Mouse (Mus musculus): Measurements from ENCODE around the gene Vmn2r111. TPM values are rescaled to one million over a fixed set of nuclear protein-coding genes. Genes with fewer than 3 reads are reported as not detected.
"Not testable (repeated sequence)": the region's sequence is repeated elsewhere in the genome, so short reads cannot be mapped to it uniquely, and the experiment has no call there.

Gene Vmn2r111
- total RNA-seq (2017): 0.10 TPM in 1 of 3 replicates, not detected in the others

DNA sequence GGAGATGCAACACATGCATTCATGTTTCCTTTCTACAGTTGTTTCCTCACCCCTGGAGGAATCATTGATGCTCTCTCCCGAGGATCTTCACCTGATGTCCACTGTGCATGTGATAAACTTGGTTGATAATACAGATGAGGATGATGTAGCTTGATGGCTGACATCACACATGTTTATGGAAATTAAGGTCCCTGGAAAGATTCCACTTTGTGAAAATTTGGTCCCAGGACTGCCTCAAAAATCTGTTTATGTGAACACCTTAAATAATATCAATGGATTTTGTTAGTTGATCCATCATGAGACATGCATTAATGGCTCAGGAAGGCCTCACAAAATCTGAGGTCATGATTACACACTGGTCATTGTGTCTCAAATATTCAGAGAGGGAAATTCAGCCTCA lies at the start of gene Vmn2r111:
Vmn2r111 (minus strand) TSS at position 101 of the 400 bp plus-strand sequence.
- ATAC-seq (replicated peaks; ENCODE audit: insufficient number of reproducible peaks, low FRiP score, low TSS enrichment, poor library complexity, severe bottlenecking): not testable (repeated sequence)

DNA sequence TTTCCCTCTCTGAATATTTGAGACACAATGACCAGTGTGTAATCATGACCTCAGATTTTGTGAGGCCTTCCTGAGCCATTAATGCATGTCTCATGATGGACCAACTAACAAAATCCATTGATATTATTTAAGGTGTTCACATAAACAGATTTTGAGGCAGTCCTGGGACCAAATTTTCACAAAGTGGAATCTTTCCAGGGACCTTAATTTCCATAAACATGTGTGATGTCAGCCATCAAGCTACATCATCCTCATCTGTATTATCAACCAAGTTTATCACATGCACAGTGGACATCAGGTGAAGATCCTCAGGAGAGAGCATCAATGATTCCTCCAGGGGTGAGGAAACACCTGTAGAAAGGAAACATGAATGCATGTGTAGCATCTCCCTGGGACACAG lies 27.4 kb upstream of the Vmn2r111 start, which contains the start of gene Vmn2r112:
Vmn2r112 (plus strand) TSS at position 301 of the 400 bp plus-strand sequence.
- not testable (repeated sequence) for ATAC-seq (replicated peaks; ENCODE audit: insufficient number of reproducible peaks, low FRiP score, low TSS enrichment, poor library complexity, severe bottlenecking)

DNA sequence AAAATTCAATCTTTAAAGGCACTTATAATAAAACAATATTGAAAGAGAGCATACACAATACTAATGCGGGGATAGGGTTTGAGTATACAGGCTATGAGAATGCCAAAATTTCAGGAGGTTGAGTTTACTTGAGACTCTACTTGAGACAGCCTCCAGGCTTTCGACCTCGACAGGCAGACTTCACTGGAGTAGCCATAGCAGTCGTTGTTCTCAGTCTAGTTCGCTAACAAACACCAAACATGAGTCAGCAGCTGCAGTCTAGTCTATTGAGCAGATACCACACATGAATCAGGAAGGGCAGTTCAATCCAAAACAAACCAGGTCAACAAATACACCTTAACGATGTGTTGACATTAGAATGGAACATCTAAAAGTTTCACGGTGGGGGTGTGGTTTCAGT lies 52.8 kb downstream of the Vmn2r111 start:
- ATAC-seq (replicated peaks; ENCODE audit: insufficient number of reproducible peaks, low FRiP score, low TSS enrichment, poor library complexity, severe bottlenecking): not testable (repeated sequence)

DNA sequence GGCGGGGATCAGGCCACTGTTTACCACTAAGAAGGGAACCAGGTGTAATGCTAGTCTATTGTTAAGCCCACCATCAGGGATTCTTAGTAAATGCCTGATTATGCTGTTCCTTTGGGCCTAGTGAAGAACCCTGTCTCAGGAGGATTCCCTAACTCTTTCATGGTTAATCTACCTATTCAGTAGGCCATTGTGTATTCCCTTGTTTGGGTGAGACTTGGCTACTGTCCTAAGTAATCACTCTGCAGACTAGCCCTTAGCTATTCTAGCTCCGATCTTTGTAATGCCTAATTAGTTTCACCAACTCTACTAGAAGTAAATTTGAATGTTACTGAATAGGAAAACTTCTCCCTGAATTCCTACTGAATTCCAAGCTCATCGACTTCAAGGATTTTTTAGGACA lies 53.2 kb downstream of the Vmn2r111 start:
- not testable (repeated sequence) for ATAC-seq (replicated peaks; ENCODE audit: insufficient number of reproducible peaks, low FRiP score, low TSS enrichment, poor library complexity, severe bottlenecking)

DNA sequence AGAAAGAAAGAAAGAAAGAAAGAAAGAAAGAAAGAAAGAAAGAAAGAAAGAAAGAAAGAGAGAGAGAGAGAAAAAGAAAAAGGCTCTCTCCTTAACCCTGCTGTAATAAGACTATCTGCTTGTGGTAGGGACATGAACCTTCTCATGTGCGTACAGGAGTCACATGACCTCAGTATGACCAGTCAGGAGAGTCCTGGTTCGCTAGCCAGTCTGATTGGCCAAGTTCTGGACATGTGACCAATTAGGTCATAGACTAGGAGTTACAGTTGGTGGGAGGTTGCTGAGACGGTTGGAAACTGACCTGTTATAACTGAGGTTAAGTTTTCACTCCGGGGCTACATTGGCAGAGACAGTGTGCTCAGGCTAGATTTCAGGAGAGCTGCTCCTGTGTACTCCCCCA lies 76.2 kb downstream of the Vmn2r111 start:
- ATAC-seq (replicated peaks; ENCODE audit: insufficient number of reproducible peaks, low FRiP score, low TSS enrichment, poor library complexity, severe bottlenecking): no peak

Other genes with a start within 250 kb of the Vmn2r111 start
- 17.9 to 24.0 TPM (median 19.1 TPM) in 3 replicates for gene Zfp944, start 212.1 kb downstream of the Vmn2r111 start, total RNA-seq (2017)
- gene Zfp758, start 212.0 kb downstream of the Vmn2r111 start, total RNA-seq (2017): 24.0 to 41.6 TPM (median 26.1 TPM) in 3 replicates
- 3.7 to 8.1 TPM (median 5.2 TPM) in 3 replicates for gene Zfp946, start 149.3 kb downstream of the Vmn2r111 start, total RNA-seq (2017)
- not detected in 3 replicates for gene Vmn2r112, start 27.5 kb upstream of the Vmn2r111 start, total RNA-seq (2017)

Measured in monocyte, adult 5-6 weeks (primary cell).